Mouse (Mus musculus) heart, postnatal 0 days (tissue): ENCODE measurements around the gene Sema3b. TPM values are rescaled to one million over a fixed set of nuclear protein-coding genes. Genes with fewer than 3 reads are reported as not detected.

Source experiments
- ATAC-seq: fragments of 200-750 bp; cut with Nextera tagmentation; 2 replicates; pipeline ENCODE4 v1.8.0; 2017; ENCODE audit warnings: low read depth, moderate number of reproducible peaks, moderate library complexity; ENCODE audit not compliant: insufficient read depth
- DNase-seq: peaks from one replicate; pipeline ENCODE4 v3.0.0-alpha.2; 2016; ENCODE audit warnings: low spot score
- H3K27ac ChIP-seq: fragments of 300-500 bp; sonication (generic); 2 replicates; pipeline ENCODE4 v1.5.1; 2014; ENCODE audit warnings: low read depth, mild to moderate bottlenecking
- H3K27me3 ChIP-seq: fragments of 300-500 bp; sonication (generic); 2 replicates; pipeline ENCODE4 v1.6.1; 2014; ENCODE audit warnings: low read length, mixed read lengths; ENCODE audit not compliant: control insufficient read depth, insufficient read depth
- H3K36me3 ChIP-seq: fragments of 300-500 bp; sonication (generic); replicated peaks from 2 replicates; pipeline ENCODE4 v1.6.1; 2014; ENCODE audit warnings: low read length, mixed read lengths; ENCODE audit not compliant: control insufficient read depth, insufficient read depth
- H3K4me1 ChIP-seq: fragments of 300-500 bp; sonication (generic); 2 replicates; pipeline ENCODE4 v1.6.1; 2014; ENCODE audit warnings: antibody characterized with exemption; ENCODE audit not compliant: control insufficient read depth, insufficient read depth
- H3K4me2 ChIP-seq: fragments of 300-500 bp; sonication (generic); 2 replicates; pipeline ENCODE4 v1.6.1; 2014; ENCODE audit warnings: low read depth, mild to moderate bottlenecking, low read length, moderate library complexity
- H3K4me3 ChIP-seq: fragments of 300-500 bp; sonication (generic); 2 replicates; pipeline ENCODE4 v1.5.1; 2014; ENCODE audit warnings: low read depth, low read length
- H3K9ac ChIP-seq: fragments of 300-500 bp; sonication (generic); replicated peaks from 2 replicates; pipeline ENCODE4 v1.6.1; 2014; ENCODE audit warnings: low read depth, low read length, mixed read lengths
- H3K9me3 ChIP-seq: fragments of 300-500 bp; sonication (generic); replicated peaks from 2 replicates; pipeline ENCODE4 v1.6.1; 2016; ENCODE audit warnings: low read length; ENCODE audit not compliant: control insufficient read depth
- CTCF ChIP-seq: IDR thresholded peaks from 2 replicates; pipeline ENCODE4 v1.5.1; 2016; ENCODE audit warnings: antibody characterized with exemption, control low read depth, low read depth
- EP300 ChIP-seq: IDR thresholded peaks from 2 replicates; pipeline ENCODE4 v1.6.1; 2016; ENCODE audit warnings: antibody characterized with exemption, low read depth
- WGBS: fragments of 180-500 bp; shearing (Covaris S2); extraction: QIAGEN DNeasy Blood & Tissue Kit; methylation state at CpG from one replicate; pipeline ENCODE4 v1.1.7; 2014; 5-methylcytosine and 5-hydroxymethylcytosine counted together
- polyA plus RNA-seq: library from polyadenylated mRNA; unstranded; fragments of >200 nt; fragmentation: Nextera tagmentation; extraction: Ambion mirVana; gene quantifications from 2 replicates; pipeline ENCODE4 v1.2.1, GENCODE M21; 2015
- total RNA-seq: library from RNA; depleted of rRNA; stranded (reverse); fragments of >200 nt; gene quantifications from 2 replicates; pipeline ENCODE4 v1.2.3, GENCODE M21; 2014; ENCODE audit warnings: low replicate concordance

Sema3b gene
- total and polyA plus RNA-seq, 2 experiments from 2014 or later = 8.9 to 34.9 TPM

DNA sequence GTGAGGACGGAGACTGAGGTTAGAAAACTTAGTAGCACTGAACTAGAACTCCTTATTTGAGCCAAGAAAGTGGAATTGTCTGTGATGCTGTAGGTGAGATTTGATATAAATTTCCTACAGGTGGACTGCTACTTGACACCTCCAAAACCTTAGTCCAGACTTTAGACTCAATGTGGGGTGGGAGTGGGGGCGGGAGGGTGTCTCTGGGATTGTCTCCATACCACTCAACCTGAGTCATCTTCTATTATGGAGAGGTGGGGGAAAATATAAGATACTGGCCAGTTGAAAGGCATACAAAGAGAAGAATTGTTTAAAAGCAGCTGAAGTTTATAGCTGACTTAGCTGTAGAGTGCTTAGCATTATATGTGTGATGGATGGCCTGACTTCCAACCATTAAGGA lies 53.3 kb downstream of the Sema3b start:
- Histone ChIP-seq H3K4me1 (peaks cover 33% of the 10 kb centered on the region), H3K9me3 (no peaks in the 10 kb centered on the region), H3K9ac (peak overlapping the region; percentile 89), H3K4me2 (peak overlapping the region; percentile 86), H3K27ac (peak overlapping the region; percentile 96), H3K27me3 (0 out of 2 replicates have a peak, but pooled peaks cover under 1% of the 10 kb centered on the region), H3K36me3 (peaks cover 39% of the 10 kb centered on the region), H3K4me3 (peak overlapping the region; percentile 70)
- TF ChIP-seq EP300 = no peak
- no peak for TF ChIP-seq CTCF
- no peak for ATAC-seq
- no peak for DNase-seq
- WGBS = 3% methylated on average over 2 of the region's 2 CpGs

DNA sequence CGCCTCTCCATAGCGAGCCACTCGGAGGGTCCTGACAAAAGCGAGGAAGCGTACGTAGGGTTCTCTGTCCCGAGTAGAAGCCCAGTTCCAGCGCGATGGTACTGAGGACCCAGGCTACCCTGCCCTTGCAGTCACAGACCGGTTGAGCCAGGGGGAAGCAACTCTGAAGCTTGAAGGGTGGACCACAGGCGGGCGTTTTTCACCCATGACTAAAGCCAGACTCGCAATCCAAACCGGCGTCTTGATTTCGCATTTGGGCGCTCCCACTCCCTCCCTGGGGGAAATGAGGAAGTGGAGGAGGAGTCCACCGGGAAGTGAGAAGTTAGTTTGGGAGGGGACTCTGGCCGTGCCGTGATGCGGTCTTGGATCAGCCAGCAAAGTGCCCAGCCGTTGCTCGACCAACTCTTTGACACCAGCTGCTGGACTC lies 54.0 kb downstream of the Sema3b start:
- WGBS = 0% methylated on average over 23 of the region's 23 CpGs
- TF ChIP-seq CTCF (no peak), EP300 (no peak)
- peak; percentile 24 for ATAC-seq

GRCm38 (mm10) chr9:107554319-107554825 lies 54.7 kb downstream of the Sema3b start:
- Histone ChIP-seq H3K9me3 (no peaks in the 10 kb centered on the region), H3K27me3 (0 out of 2 replicates have a peak, but pooled peaks cover 7% of the 10 kb centered on the region), H3K4me2 (peak overlapping the region; percentile 86), H3K4me1 (peaks cover 33% of the 10 kb centered on the region), H3K4me3 (peak overlapping the region; percentile 70), H3K27ac (peak overlapping the region; percentile 96), H3K9ac (peak overlapping the region; percentile 89), H3K36me3 (peaks cover 26% of the 10 kb centered on the region)
- ATAC-seq = peak; percentile 91
- DNase-seq = peak; percentile 97
- TF ChIP-seq CTCF = peak; percentile 27
- no peak for TF ChIP-seq EP300
- WGBS = under 1% methylated on average over 53 of the region's 53 CpGs

More for the DNA sequence above, 54.0 kb downstream of the Sema3b start:
- Histone ChIP-seq H3K9me3 (no peaks in the 10 kb centered on the region), H3K4me3 (peak overlapping the region; percentile 70), H3K4me1 (peaks cover 33% of the 10 kb centered on the region), H3K27ac (peak overlapping the region; percentile 96), H3K27me3 (0 out of 2 replicates have a peak, but pooled peaks cover 7% of the 10 kb centered on the region), H3K9ac (peak overlapping the region; percentile 89), H3K36me3 (peaks cover 33% of the 10 kb centered on the region), H3K4me2 (peak overlapping the region; percentile 86)
- DNase-seq = peak; percentile 88

GRCm38 (mm10) chr9:107553541-107554318 lies 55.3 kb downstream of the Sema3b start:
- Histone ChIP-seq H3K9ac (peak overlapping the region; percentile 52), H3K9me3 (no peaks in the 10 kb centered on the region), H3K36me3 (peaks cover 20% of the 10 kb centered on the region), H3K4me1 (peaks cover 33% of the 10 kb centered on the region), H3K4me3 (peak overlapping the region; percentile 70), H3K27ac (peak overlapping the region; percentile 96), H3K4me2 (peak overlapping the region; percentile 86), H3K27me3 (0 out of 2 replicates have a peak, but pooled peaks cover 7% of the 10 kb centered on the region)
- no peak for TF ChIP-seq CTCF
- TF ChIP-seq EP300 = no peak
- ATAC-seq (peak; percentile 19), DNase-seq (no peak)
- 9% methylated on average over 37 of the region's 37 CpGs for WGBS

DNA sequence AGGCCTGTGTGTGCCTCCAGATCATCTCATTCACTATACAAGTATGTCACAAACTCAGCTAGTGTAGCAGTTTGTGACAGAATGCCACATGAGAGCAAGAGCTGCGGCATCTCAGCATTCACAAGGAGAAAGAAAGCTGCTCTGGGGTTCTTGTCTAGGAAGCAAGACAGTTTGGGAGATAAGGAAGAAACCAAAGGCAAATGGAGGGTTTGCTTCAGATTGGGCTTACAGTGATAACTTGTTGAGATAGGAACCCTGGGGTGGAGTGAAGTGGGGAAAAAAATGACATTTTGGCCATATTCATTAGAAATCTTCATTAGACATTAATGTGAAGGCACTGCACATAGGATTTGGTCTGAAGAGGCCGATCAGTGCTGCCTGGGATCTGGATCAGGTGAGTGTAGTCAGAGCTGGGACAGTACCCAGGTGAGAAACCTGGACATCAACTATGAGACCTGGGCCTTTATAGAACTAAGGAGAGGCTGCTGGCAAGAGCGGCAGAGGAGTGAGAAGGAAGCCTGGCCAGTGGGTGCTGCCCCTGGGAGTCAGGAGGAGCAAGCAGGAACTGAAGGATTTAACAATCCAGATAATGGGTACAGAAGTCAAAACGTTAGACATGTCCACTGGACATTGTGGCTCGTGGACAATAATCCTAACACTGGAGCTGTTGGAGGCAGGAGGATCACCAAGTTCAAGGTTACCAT lies 56.2 kb downstream of the Sema3b start:
- WGBS = 82% methylated on average over 5 of the region's 5 CpGs
- 0 out of 2 replicates have a peak, but pooled peaks cover 8% of the 10 kb centered on the region for H3K27me3 ChIP-seq
- H3K9ac ChIP-seq = no peak overlapping the region
- H3K27ac ChIP-seq = no peak overlapping the region
- ATAC-seq (no peak), DNase-seq (no peak)
- H3K36me3 ChIP-seq = peaks cover 11% of the 10 kb centered on the region
- no peaks in the 10 kb centered on the region for H3K9me3 ChIP-seq
- no peak overlapping the region for H3K4me3 ChIP-seq
- TF ChIP-seq EP300 (no peak), CTCF (no peak)
- H3K4me1 ChIP-seq = peaks cover 33% of the 10 kb centered on the region
- peak overlapping the region; percentile 86; the same call in 1 of the 2 replicates for H3K4me2 ChIP-seq
